Mouse (Mus musculus) heart, adult 2 months (tissue): Measurements from ENCODE around the gene Ell3. TPM values are rescaled to one million over a fixed set of nuclear protein-coding genes. Genes with fewer than 3 reads are reported as not detected.
"Not testable (repeated sequence)": the region's sequence is repeated elsewhere in the genome, so short reads cannot be mapped to it uniquely, and the experiment has no call there.

Experiments
- DNase-seq, 2 experiments: peaks; one replicate each; pipeline ENCODE4 v3.0.0; 2021
- H3K27ac ChIP-seq: fragments of 200-600 bp; 2 replicates; pipeline ENCODE4 v1.8.1; 2022
- H3K27me3 ChIP-seq: fragments of 200-500 bp; 2 replicates; pipeline ENCODE4 v1.6.1; 2012; ENCODE audit warnings: mild to moderate bottlenecking, low read length, inconsistent platforms, mixed read lengths; ENCODE audit not compliant: control insufficient read depth, insufficient read depth
- H3K36me3 ChIP-seq: fragments of 200-500 bp; 2 replicates; pipeline ENCODE4 v1.6.1; 2012; ENCODE audit warnings: low read length, inconsistent platforms; ENCODE audit not compliant: control insufficient read depth, insufficient read depth
- H3K4me1 ChIP-seq: fragments of 200-500 bp; 2 replicates; pipeline ENCODE4 v1.6.1; 2011; ENCODE audit warnings: low read length; ENCODE audit not compliant: control insufficient read depth, insufficient read depth
- H3K4me3 ChIP-seq: fragments of 200-600 bp; 2 replicates; pipeline ENCODE4 v1.8.1; 2022
- H3K79me2 ChIP-seq: fragments of 200-500 bp; replicated peaks from 2 replicates; pipeline ENCODE4 v1.6.1; 2012; ENCODE audit warnings: mild to moderate bottlenecking, inconsistent platforms, low read length, moderate library complexity, mixed read lengths; ENCODE audit not compliant: control insufficient read depth, insufficient read depth
- H3K9ac ChIP-seq: fragments of 200-500 bp; 2 replicates; pipeline ENCODE4 v1.6.1; 2012; ENCODE audit warnings: low read depth, mild to moderate bottlenecking, control low read depth, inconsistent platforms, low read length, mixed read lengths
- CTCF ChIP-seq: fragments of 200-600 bp; IDR thresholded peaks from 2 replicates; pipeline ENCODE4 v1.8.1; 2022; ENCODE audit warnings: antibody characterized with exemption, mild to moderate bottlenecking, moderate library complexity
- EP300 ChIP-seq: fragments of 200-500 bp; IDR thresholded peaks from 2 replicates; pipeline ENCODE4 v1.6.1; 2011; ENCODE audit warnings: low read depth, low read length, control low read depth; ENCODE audit not compliant: insufficient read depth
- POLR2A ChIP-seq: fragments of 200-500 bp; IDR thresholded peaks from 2 replicates; pipeline ENCODE4 v1.6.1; 2011; ENCODE audit warnings: mild to moderate bottlenecking, low read depth, low read length, control low read depth; ENCODE audit not compliant: insufficient read depth
- WGBS: fragments of 180-500 bp; shearing (Covaris S2); methylation state at CpG from one replicate; pipeline ENCODE4 v1.1.7; 2018; 5-methylcytosine and 5-hydroxymethylcytosine counted together
- intact Hi-C: fragments of 180-260 bp; cut with DNase I; formaldehyde crosslinking; loops from one replicate; pipeline ENCODE4 v1.15.1; 2025
- polyA plus RNA-seq: library from polyadenylated mRNA; depleted of rRNA; stranded (reverse); fragments of >200 nt; gene quantifications from 2 replicates; pipeline ENCODE4 v1.2.3, GENCODE M21; 2012
- total RNA-seq, 2 experiments: library from RNA; stranded (reverse); gene quantifications; 2 replicates each; pipeline ENCODE4 v1.2.3; 2021

Gene Ell3
- total and polyA plus RNA-seq, 3 experiments, result 0.13 to 0.47 TPM; not detected in 1

DNA sequence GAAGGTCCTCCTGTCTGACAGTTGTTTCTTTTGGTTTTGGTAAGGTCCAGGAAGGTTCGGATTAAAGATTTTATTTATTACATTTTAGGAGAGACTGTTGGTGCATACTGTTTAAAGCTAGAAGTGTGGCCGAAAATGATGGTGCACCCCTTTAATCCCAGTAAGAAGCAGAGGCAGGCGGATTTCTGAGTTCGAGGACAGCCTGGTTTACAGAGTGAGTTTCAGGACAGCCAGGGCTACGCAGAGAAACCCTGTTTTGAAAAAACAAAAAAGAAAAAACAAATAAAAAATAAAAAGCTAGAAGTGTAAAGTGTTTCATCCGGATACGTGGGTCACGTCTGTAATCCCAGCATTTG is 30.1 kb upstream of the Ell3 start:
- Histone ChIP-seq H3K27ac (peak overlapping the region; percentile 68), H3K27me3 (no peaks in the 10 kb centered on the region), H3K36me3 (peaks cover 3% of the 10 kb centered on the region; the same call in 1 of the 2 replicates), H3K79me2 (no peaks in the 10 kb centered on the region; the same call in 1 of the 2 replicates), H3K4me3 (peak overlapping the region; percentile 67), H3K4me1 (no peaks in the 10 kb centered on the region), H3K9ac (peak overlapping the region; percentile 44; the same call in 1 of the 2 replicates)
- peak in 1 of 2 experiments; percentile 20 for DNase-seq
- 24% methylated on average over 8 of the region's 8 CpGs for WGBS
- intact Hi-C loops, result loop anchor here (1.0 kb wide), 1 partner anchor 33 kb away; no protein-coding TSS in a partner anchor
- TF ChIP-seq POLR2A (no peak), EP300 (no peak)

GRCm38 (mm10) chr2:121473301-121474179 is 29.5 kb upstream of the Ell3 start, which contains the start of gene Mfap1b:
Gene Mfap1b (minus strand): TSS chr2:121474067.
- peak within 1 kb of the TSS; percentile 68 for H3K27ac ChIP-seq
- DNase-seq, result peak; percentile 79 to 86
- intact Hi-C loops, result loop anchor here (1.0 kb wide), 1 partner anchor 34 kb away; no protein-coding TSS in a partner anchor
- not testable (repeated sequence) for H3K27me3 ChIP-seq, H3K4me1 ChIP-seq, H3K36me3 ChIP-seq, H3K79me2 ChIP-seq
- peak within 1 kb of the TSS; percentile 92 for H3K9ac ChIP-seq
- WGBS, result 4% methylated on average over 41 of the region's 41 CpGs
- peak within 1 kb of the TSS; percentile 67 for H3K4me3 ChIP-seq
- peak; percentile 85 for TF ChIP-seq EP300
- peak; percentile 98 for TF ChIP-seq POLR2A

DNA sequence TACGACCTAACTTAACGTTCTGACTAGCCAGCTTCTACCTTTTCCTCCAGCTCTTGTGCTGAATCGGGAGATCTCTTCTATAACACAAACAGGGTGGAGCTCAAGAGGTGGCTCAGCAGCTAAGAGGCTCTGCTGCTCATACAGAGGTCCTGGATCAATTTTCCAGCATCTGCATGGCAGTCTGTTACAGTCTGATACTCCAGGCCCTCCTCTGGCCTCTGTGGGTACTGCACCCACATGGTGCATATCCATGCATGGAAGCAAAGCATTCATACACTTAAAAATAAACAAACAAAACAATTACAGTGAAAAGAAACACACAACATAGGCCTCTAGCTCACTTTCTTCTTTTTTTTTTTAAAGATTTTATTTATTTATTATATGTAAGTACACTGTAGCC is 28.7 kb upstream of the Ell3 start:
- DNase-seq, H3K79me2 ChIP-seq, H3K9ac ChIP-seq, H3K36me3 ChIP-seq, H3K27me3 ChIP-seq, intact Hi-C loops, H3K27ac ChIP-seq, H3K4me1 ChIP-seq: not testable (repeated sequence)
- H3K4me3 ChIP-seq, result peak overlapping the region; percentile 67
- WGBS, result 98% methylated on average over 3 of the region's 3 CpGs

DNA sequence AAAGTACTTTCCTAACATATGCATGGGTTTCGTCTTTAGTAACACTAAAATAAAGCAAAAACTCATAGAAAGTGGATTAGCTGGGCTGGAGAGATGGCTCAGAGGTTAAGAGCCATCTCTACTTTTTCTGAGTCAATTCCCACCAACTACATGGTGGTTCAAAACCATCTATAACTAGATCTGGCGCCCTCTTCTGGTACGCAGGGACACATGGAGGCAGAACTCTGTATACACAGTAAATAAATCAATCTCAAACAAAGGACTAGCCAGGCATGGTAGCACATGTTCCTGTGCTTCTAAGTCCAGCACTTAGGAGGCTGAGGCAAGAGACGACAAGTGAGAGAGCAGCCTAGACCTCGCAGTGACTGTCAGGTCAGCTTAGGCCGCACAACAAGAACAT is 24.9 kb upstream of the Ell3 start:
- H3K79me2 ChIP-seq, H3K27ac ChIP-seq, H3K4me3 ChIP-seq, H3K36me3 ChIP-seq, DNase-seq, H3K9ac ChIP-seq, intact Hi-C loops, H3K4me1 ChIP-seq, H3K27me3 ChIP-seq: not testable (repeated sequence)
- 86% methylated on average over 1 of the region's 6 CpGs for WGBS

DNA sequence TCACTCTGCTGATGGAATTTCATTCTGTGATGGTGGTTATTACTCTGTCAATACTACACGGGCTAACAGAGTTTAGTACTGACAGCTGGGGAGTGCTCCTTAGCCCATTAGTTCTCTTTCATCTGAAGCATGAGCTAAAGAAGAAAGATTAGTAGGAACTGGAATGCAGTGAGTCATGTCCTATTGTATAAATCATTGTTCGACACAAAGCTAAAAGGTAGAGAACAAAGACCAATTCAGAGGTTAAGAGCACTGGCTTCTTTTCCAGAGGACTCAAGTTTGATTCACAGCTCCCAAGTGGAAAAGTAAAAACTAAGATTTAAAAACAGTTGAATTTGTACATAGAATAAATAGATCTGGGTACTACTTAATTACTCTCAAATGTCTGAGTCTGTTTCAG is 16.0 kb upstream of the Ell3 start:
- H3K9ac ChIP-seq, result no peak overlapping the region
- no peak for DNase-seq
- intact Hi-C loops, result no loop called here
- no peaks in the 10 kb centered on the region for H3K79me2 ChIP-seq
- WGBS, result 55% methylated on average over 2 of the region's 2 CpGs
- H3K27me3 ChIP-seq, result no peaks in the 10 kb centered on the region
- peaks cover 8% of the 10 kb centered on the region; the same call in 1 of the 2 replicates for H3K36me3 ChIP-seq
- no peak overlapping the region for H3K4me3 ChIP-seq
- TF ChIP-seq POLR2A (no peak), CTCF (no peak), EP300 (no peak)
- H3K4me1 ChIP-seq, result no peaks in the 10 kb centered on the region; the same call in 1 of the 2 replicates
- H3K27ac ChIP-seq, result no peak overlapping the region
